ENCODE assay signal across 33 mouse cellular contexts in genomic region chr2:39116583-39116982, GRCm38 (mm10).
"Had no signal": no experiment of that assay in that cellular context is flagged by ENCODE, and none has a peak within 500 bp of the region (broad histone marks: within the 10 kb centered on the region; RNA-seq: fewer than 3 reads in every experiment).

No protein-coding gene starts in this region.

- H3K27ac ChIP-seq: heart, adult 2 months; heart, embryonic 10.5 days; heart, embryonic 13.5 days; heart, embryonic 15.5 days; hindbrain, embryonic 10.5 days; hindbrain, embryonic 12.5 days; hindbrain, embryonic 13.5 days; hindbrain, embryonic 14.5 days; hindbrain, embryonic 15.5 days; hindbrain, postnatal 0 days; intestine, embryonic 15.5 days; kidney, embryonic 15.5 days; kidney, postnatal 0 days; layer of hippocampus, adult 2 months had no signal

- H3K4me1 ChIP-seq: heart, embryonic 10.5 days; heart, embryonic 12.5 days; heart, embryonic 13.5 days; heart, embryonic 15.5 days; hindbrain, embryonic 10.5 days; hindbrain, embryonic 12.5 days; hindbrain, embryonic 13.5 days; hindbrain, embryonic 15.5 days; intestine, embryonic 15.5 days; kidney, embryonic 15.5 days had no signal

- H3K4me3 ChIP-seq: heart, adult 2 months; heart, embryonic 10.5 days; heart, embryonic 12.5 days; heart, embryonic 13.5 days; heart, embryonic 15.5 days; hindbrain, embryonic 10.5 days; hindbrain, embryonic 12.5 days; hindbrain, embryonic 13.5 days; hindbrain, embryonic 15.5 days; intestine, embryonic 15.5 days; kidney, embryonic 15.5 days; layer of hippocampus, adult 2 months had no signal

- DNase-seq: heart, adult 2 months; heart, postnatal 36 days; heart, postnatal 4 days; kidney, adult 11 months; kidney, adult 18-20 months; kidney, adult 2 months; kidney, adult 8-10 months; kidney, adult 9 months; kidney, postnatal 10 days; kidney, postnatal 14 days; kidney, postnatal 25 days; kidney, postnatal 36 days; kidney, postnatal 4 days; layer of hippocampus, adult 9-11 months; layer of hippocampus, postnatal 36 days had no signal

- ATAC-seq: hindbrain, embryonic 16.5 days; hindbrain, postnatal 0 days; inflammation-experienced regulatory T-cells, adult 6 months; intestine, embryonic 15.5 days; intestine, embryonic 16.5 days; intestine, postnatal 0 days had no signal

- H3K27me3 ChIP-seq: heart, embryonic 12.5 days; heart, embryonic 13.5 days; heart, embryonic 15.5 days; hindbrain, embryonic 12.5 days; hindbrain, embryonic 13.5 days; hindbrain, embryonic 15.5 days; intestine, embryonic 15.5 days; kidney, embryonic 15.5 days had no signal
